ENCODE assay signal across 16 mouse cellular contexts in genomic region chr2:50373626-50374025, GRCm38 (mm10).
DNase-seq lines count a peak whose midpoint lies in the region; ATAC-seq and TF ChIP-seq lines count a peak whose summit lies in the region.
"Had no signal": no experiment of that assay in that cellular context is flagged by ENCODE, and none has a peak within 500 bp of the region (broad histone marks: within the 10 kb centered on the region; RNA-seq: fewer than 3 reads in every experiment).

No protein-coding gene starts in this region.

- intact Hi-C loops in heart, postnatal 25 days (cut with DNase I): no loop called here

- no peaks in the 10 kb centered on the region for H3K27me3 ChIP-seq in liver, adult 2 months (ENCODE audit: control insufficient read depth, insufficient read depth, low read length)
- H3K27me3 ChIP-seq in liver, embryonic 11.5 days (replicated peaks; ENCODE audit: control insufficient read depth, insufficient read depth, low read length): no peaks in the 10 kb centered on the region
- H3K27me3 ChIP-seq: heart, embryonic 13.5 days; hindbrain, embryonic 12.5 days; neural tube, embryonic 15.5 days; stomach, embryonic 15.5 days had no signal

- H3K79me2 ChIP-seq in liver, adult 2 months (ENCODE audit: control insufficient read depth, insufficient read depth, low read length): no peaks in the 10 kb centered on the region

- no peak overlapping the region for H3K4me3 ChIP-seq in liver, adult 2 months (ENCODE audit: insufficient read depth, low read depth, low read length)
- H3K4me3 ChIP-seq in liver, embryonic 11.5 days (ENCODE audit: low read depth, low read length): no peak overlapping the region
- H3K4me3 ChIP-seq: heart, embryonic 13.5 days; hindbrain, embryonic 12.5 days; neural tube, embryonic 15.5 days; stomach, embryonic 15.5 days had no signal

- peak; percentile 4 for DNase-seq in adrenal gland, adult 2 months
- DNase-seq in adrenal gland, adult 8-10 months: no peak
- peak; percentile 11 for DNase-seq in heart, adult 8-10 months (ENCODE audit: low spot score)
- DNase-seq in heart, postnatal 25 days (ENCODE audit: low spot score): no peak
- DNase-seq in liver, adult 2 months (ENCODE audit: extremely low read depth, low read depth, low spot score): peak; percentile 59
- DNase-seq in liver, embryonic 11.5 days (ENCODE audit: low spot score): no peak
- DNase-seq in lung, postnatal 14 days: peak; percentile 8
- DNase-seq in thymus, postnatal 25 days: no peak
- DNase-seq: cerebellum, adult 11-12 months; left cerebral cortex, postnatal 4 days; thymus, postnatal 14 days had no signal

- no peak for TF ChIP-seq CTCF in liver, adult 2 months (IDR thresholded peaks at IDR 0.05; ENCODE audit: low read depth, low read length)

- no peak for TF ChIP-seq POLR2A in liver, adult 2 months (IDR thresholded peaks at IDR 0.05; ENCODE audit: extremely low read depth, insufficient read depth, low read length)

- no peaks in the 10 kb centered on the region for H3K9me3 ChIP-seq in liver, embryonic 11.5 days (ENCODE audit: control insufficient read depth, low read length)
- H3K9me3 ChIP-seq: heart, embryonic 13.5 days; hindbrain, embryonic 12.5 days; neural tube, embryonic 15.5 days; stomach, embryonic 15.5 days had no signal

- H3K9ac ChIP-seq in liver, adult 2 months (ENCODE audit: low read depth, low read length): no peak overlapping the region
- no peak overlapping the region for H3K9ac ChIP-seq in liver, embryonic 11.5 days (ENCODE audit: low read depth, low read length)
- H3K9ac ChIP-seq: heart, embryonic 13.5 days; hindbrain, embryonic 12.5 days; neural tube, embryonic 15.5 days; stomach, embryonic 15.5 days had no signal

- no peak for ATAC-seq in liver, embryonic 11.5 days (replicated peaks; ENCODE audit: low FRiP score)
- ATAC-seq: intestine, postnatal 0 days had no signal

- no peak overlapping the region for H3K27ac ChIP-seq in liver, adult 2 months (replicated peaks; ENCODE audit: insufficient read depth, low read depth, low read length)
- H3K27ac ChIP-seq in liver, embryonic 11.5 days (ENCODE audit: low read depth, low read length): no peak overlapping the region
- H3K27ac ChIP-seq: heart, embryonic 13.5 days; hindbrain, embryonic 12.5 days; neural tube, embryonic 15.5 days; stomach, embryonic 15.5 days had no signal

- WGBS in liver, adult 2 months: 8% methylated on average over 2 of the region's 2 CpGs
- WGBS in liver, embryonic 11.5 days: 81% methylated on average over 2 of the region's 2 CpGs

- no peaks in the 10 kb centered on the region for H3K36me3 ChIP-seq in liver, adult 2 months (ENCODE audit: control insufficient read depth, insufficient read depth, low read length)
- no peaks in the 10 kb centered on the region for H3K36me3 ChIP-seq in liver, embryonic 11.5 days (ENCODE audit: control insufficient read depth, insufficient read depth, low read length)
- H3K36me3 ChIP-seq: heart, embryonic 13.5 days; hindbrain, embryonic 12.5 days; neural tube, embryonic 15.5 days; stomach, embryonic 15.5 days had no signal

- H3K4me1 ChIP-seq in liver, adult 2 months (ENCODE audit: control insufficient read depth, insufficient read depth, low read length): no peaks in the 10 kb centered on the region
- H3K4me1 ChIP-seq in liver, embryonic 11.5 days (replicated peaks; ENCODE audit: control insufficient read depth, insufficient read depth, low read length): no peaks in the 10 kb centered on the region
- H3K4me1 ChIP-seq: hindbrain, embryonic 12.5 days; neural tube, embryonic 15.5 days had no signal

- no peak overlapping the region for H3K4me2 ChIP-seq in liver, embryonic 11.5 days
- H3K4me2 ChIP-seq: heart, embryonic 13.5 days; hindbrain, embryonic 12.5 days; neural tube, embryonic 15.5 days; stomach, embryonic 15.5 days had no signal

Comparison
In these comparisons a context has a peak if more than half of its experiments do, and no peak if none do; other contexts are left out.
1. DNase-seq: peak in adrenal gland, adult 2 months (single experiment), heart, adult 8-10 months (single experiment), liver, adult 2 months (single experiment) and lung, postnatal 14 days (single experiment); none in adrenal gland, adult 8-10 months (single experiment), heart, postnatal 25 days (single experiment), liver, embryonic 11.5 days (single experiment) and thymus, postnatal 25 days (single experiment).